Mouse (Mus musculus) limb, embryonic 13.5 days (tissue): ENCODE results near the gene Olfr282. TPM values are rescaled to one million over a fixed set of nuclear protein-coding genes. Genes with fewer than 3 reads are reported as not detected.
"Not testable (repeated sequence)": the region's sequence is repeated elsewhere in the genome, so short reads cannot be mapped to it uniquely, and the experiment has no call there.

Experiments
- ATAC-seq: fragments of 200-750 bp; cut with Nextera tagmentation; 2 replicates; pipeline ENCODE4 v1.8.0; 2017; ENCODE audit warnings: low read depth, moderate number of reproducible peaks, moderate TSS enrichment; ENCODE audit not compliant: low FRiP score
- H3K27ac ChIP-seq: fragments of 300-500 bp; sonication (generic); 2 replicates; pipeline ENCODE4 v1.5.1; 2015; ENCODE audit warnings: inconsistent platforms, mild to moderate bottlenecking, moderate library complexity
- H3K27me3 ChIP-seq: fragments of 300-500 bp; sonication (generic); 2 replicates; pipeline ENCODE4 v1.6.1; 2015; ENCODE audit warnings: mild to moderate bottlenecking, inconsistent platforms
- H3K36me3 ChIP-seq: fragments of 300-500 bp; sonication (generic); 2 replicates; pipeline ENCODE4 v1.6.1; 2015; ENCODE audit warnings: inconsistent platforms, mild to moderate bottlenecking, moderate library complexity
- H3K4me1 ChIP-seq: fragments of 300-500 bp; sonication (generic); 2 replicates; pipeline ENCODE4 v1.6.1; 2015; ENCODE audit warnings: inconsistent platforms
- H3K4me2 ChIP-seq: fragments of 300-500 bp; sonication (generic); replicated peaks from 2 replicates; pipeline ENCODE4 v1.6.1; 2015; ENCODE audit warnings: inconsistent platforms, mild to moderate bottlenecking, moderate library complexity
- H3K4me3 ChIP-seq: fragments of 300-500 bp; sonication (generic); 2 replicates; pipeline ENCODE4 v1.5.1; 2015; ENCODE audit warnings: moderate library complexity, mild to moderate bottlenecking, inconsistent platforms
- H3K9ac ChIP-seq: fragments of 300-500 bp; sonication (generic); 2 replicates; pipeline ENCODE4 v1.6.1; 2015; ENCODE audit warnings: mild to moderate bottlenecking, inconsistent platforms
- H3K9me3 ChIP-seq: fragments of 300-500 bp; sonication (generic); 2 replicates; pipeline ENCODE4 v1.6.1; 2016; ENCODE audit warnings: inconsistent platforms
- WGBS: fragments of 180-500 bp; shearing (Covaris S2); methylation state at CpG from one replicate; pipeline ENCODE4 v1.1.7; 2015; 5-methylcytosine and 5-hydroxymethylcytosine counted together
- polyA plus RNA-seq: library from polyadenylated mRNA; unstranded; fragments of >200 nt; fragmentation: Nextera tagmentation; extraction: Ambion mirVana; gene quantifications from 2 replicates; pipeline ENCODE4 v1.2.1, GENCODE M21; 2015

Olfr282 gene
- polyA plus RNA-seq, result not detected in 2 replicates

GRCm38 (mm10) chr15:98430925-98431324, at the start of gene Olfr282:
Gene Olfr282 (plus strand): TSS chr15:98431225.
- not testable (repeated sequence) for H3K4me1 ChIP-seq, H3K27me3 ChIP-seq, H3K27ac ChIP-seq, H3K36me3 ChIP-seq, H3K9me3 ChIP-seq, ATAC-seq, H3K4me2 ChIP-seq, H3K9ac ChIP-seq, H3K4me3 ChIP-seq
- whole genome bisulfite sequencing, result 74% methylated on average over 5 of the region's 5 CpGs

- no peak overlapping the region for H3K4me2 ChIP-seq
- no peaks in the 10 kb centered on the region for H3K4me1 ChIP-seq
- H3K27ac ChIP-seq, result no peak overlapping the region
- no peaks in the 10 kb centered on the region for H3K9me3 ChIP-seq
- no peak overlapping the region for H3K4me3 ChIP-seq
- WGBS, result 69% methylated on average over 2 of the region's 2 CpGs
- ATAC-seq, result no peak
- no peak overlapping the region for H3K9ac ChIP-seq
- no peaks in the 10 kb centered on the region for H3K27me3 ChIP-seq
- H3K36me3 ChIP-seq, result no peaks in the 10 kb centered on the region
Measured at GRCm38 (mm10) chr15:98387621-98388020, 43.4 kb upstream of the Olfr282 start.

DNA sequence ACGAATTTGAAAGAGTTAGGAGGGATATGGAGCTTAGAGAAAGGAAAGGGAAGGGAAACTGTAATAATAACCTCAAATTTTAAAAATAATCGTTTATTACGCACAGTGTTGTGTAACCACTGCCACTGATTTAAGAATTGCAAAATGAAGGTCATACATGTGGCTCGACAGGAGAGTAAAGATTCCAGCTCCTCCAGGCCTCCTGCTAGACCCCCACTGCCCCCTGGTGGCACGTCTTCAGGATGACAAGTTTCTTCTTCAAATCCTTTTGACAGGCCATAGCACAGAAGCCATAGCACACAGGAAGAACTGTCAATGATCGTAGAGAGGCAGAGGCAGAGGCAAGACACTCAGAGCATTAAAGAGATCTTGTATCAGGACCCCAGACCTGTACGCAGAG, 41.2 kb upstream of the Olfr282 start:
- Histone ChIP-seq H3K9ac (no peak overlapping the region), H3K36me3 (no peaks in the 10 kb centered on the region), H3K9me3 (0 out of 2 replicates have a peak, but pooled peaks cover 1% of the 10 kb centered on the region), H3K4me1 (no peaks in the 10 kb centered on the region), H3K4me3 (no peak overlapping the region), H3K27me3 (no peaks in the 10 kb centered on the region), H3K4me2 (no peak overlapping the region), H3K27ac (no peak overlapping the region)
- ATAC-seq, result no peak; the same call in 1 of the 2 replicates
- 35% methylated on average over 7 of the region's 7 CpGs for WGBS

DNA sequence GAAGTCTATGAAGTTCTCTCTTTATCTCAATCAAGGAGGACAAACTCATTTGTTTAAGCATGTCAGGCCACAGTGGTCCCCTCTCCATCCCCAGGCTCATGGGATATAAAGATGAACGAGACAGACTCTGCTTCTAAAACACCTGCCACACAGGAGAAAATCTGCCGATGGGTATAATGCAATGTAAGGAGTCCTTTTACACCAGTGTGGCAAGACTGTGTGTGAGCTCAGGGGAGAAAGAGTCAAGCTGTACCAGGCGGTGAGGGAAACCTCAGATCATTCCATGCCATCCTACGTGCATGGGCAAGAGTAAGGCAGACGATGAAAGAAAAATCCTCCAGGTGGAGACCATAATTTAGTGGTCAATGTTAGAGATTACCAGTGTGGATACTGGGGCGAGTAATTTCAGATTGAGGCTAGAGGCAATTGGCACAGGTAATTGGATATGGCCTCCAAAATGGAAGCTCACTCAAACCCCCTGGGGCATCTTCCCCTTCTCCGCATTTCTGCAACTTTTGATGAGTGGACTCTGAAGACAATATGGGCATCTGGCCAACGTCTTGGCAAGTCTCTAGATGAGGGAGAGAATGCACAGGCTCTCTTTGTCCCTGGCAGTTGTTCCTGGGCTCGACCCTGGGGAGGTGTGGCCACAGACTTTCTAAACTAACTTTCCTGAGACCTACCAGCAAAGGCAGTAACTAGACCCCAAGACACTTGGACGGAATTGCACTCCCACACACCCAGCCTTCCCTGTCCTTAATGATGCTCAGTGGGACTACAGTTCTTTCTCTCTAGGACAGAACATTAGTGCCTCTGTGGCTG, 39.7 kb upstream of the Olfr282 start:
- no peaks in the 10 kb centered on the region for H3K36me3 ChIP-seq
- no peak overlapping the region for H3K4me3 ChIP-seq
- 0 out of 2 replicates have a peak, but pooled peaks cover 8% of the 10 kb centered on the region for H3K9me3 ChIP-seq
- H3K27ac ChIP-seq, result no peak overlapping the region
- WGBS, result 64% methylated on average over 10 of the region's 10 CpGs
- peak; percentile 40 for ATAC-seq
- no peaks in the 10 kb centered on the region for H3K4me1 ChIP-seq
- H3K27me3 ChIP-seq, result no peaks in the 10 kb centered on the region
- no peak overlapping the region for H3K4me2 ChIP-seq
- no peak overlapping the region for H3K9ac ChIP-seq

DNA sequence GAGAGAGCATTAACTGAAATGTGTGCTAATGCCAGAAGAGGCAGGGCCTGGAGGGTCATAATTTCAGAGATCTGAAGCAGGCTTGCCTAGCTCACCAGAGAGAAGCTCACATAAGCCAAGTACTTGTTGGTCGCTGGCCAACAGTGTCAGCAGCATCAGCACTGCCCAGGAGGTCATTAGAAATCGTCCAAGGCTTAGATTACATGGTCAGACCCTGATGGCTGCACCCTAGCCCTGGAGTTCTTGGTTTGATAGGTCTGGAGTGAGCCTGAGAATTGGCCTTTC, 39.2 kb upstream of the Olfr282 start:
- no peak; the same call in 1 of the 2 replicates for ATAC-seq
- H3K4me1 ChIP-seq, result no peaks in the 10 kb centered on the region
- 0 out of 2 replicates have a peak, but pooled peaks cover 8% of the 10 kb centered on the region for H3K9me3 ChIP-seq

DNA sequence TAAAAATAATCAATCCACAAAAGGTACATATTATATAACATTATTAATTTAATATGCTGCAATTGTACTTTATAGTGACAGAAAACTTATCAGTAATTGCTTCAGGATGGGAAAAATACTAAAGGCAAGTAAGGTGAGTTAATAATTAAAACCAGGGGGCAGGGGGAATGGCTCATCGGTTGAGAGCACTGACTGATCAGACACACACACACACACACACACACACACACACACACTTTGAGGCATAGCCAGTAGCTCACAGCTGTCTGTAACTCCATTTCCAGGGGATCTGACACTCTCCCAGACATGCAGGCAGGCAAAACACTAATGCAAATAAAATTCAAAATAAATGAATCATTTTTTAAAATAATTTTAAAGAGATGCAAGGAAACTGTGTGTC, 33.9 kb upstream of the Olfr282 start:
- 38% methylated on average over 1 of the region's 1 CpGs for WGBS
- no peak for ATAC-seq
- Histone ChIP-seq H3K9me3 (0 out of 2 replicates have a peak, but pooled peaks cover 8% of the 10 kb centered on the region), H3K9ac (no peak overlapping the region), H3K36me3 (no peaks in the 10 kb centered on the region), H3K4me1 (no peaks in the 10 kb centered on the region), H3K27ac (no peak overlapping the region), H3K4me2 (no peak overlapping the region), H3K27me3 (0 out of 2 replicates have a peak, but pooled peaks cover 3% of the 10 kb centered on the region), H3K4me3 (no peak overlapping the region)

More for the DNA sequence above, 39.2 kb upstream of the Olfr282 start:
- H3K4me3 ChIP-seq, result no peak overlapping the region
- H3K27me3 ChIP-seq, result no peaks in the 10 kb centered on the region
- H3K4me2 ChIP-seq, result no peak overlapping the region
- no peak overlapping the region for H3K27ac ChIP-seq
- WGBS, result 34% methylated on average over 2 of the region's 2 CpGs
- H3K36me3 ChIP-seq, result no peaks in the 10 kb centered on the region
- H3K9ac ChIP-seq, result no peak overlapping the region

DNA sequence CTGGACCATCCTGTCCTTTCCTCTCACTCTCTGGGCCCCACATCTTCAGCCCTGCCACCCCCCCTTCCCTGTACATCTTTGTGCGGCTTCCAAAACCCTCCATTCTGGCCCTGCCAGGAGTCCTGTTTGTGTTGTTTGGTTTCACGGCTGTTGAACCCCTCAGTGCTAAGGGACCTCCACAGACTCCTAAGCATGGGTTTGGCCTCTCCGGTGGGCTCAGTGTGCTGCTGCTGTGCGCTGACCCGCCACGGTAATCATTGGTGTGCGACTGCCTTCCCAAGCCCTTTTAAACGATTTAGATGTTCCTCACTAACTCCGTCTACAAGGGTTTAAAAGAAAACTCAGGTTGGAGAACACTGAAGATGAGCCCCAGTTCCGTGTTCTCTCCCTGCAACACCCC, 28.7 kb upstream of the Olfr282 start:
- no peak for ATAC-seq
- no peaks in the 10 kb centered on the region for H3K36me3 ChIP-seq
- no peak overlapping the region for H3K27ac ChIP-seq
- H3K4me1 ChIP-seq, result no peaks in the 10 kb centered on the region
- H3K27me3 ChIP-seq, result 0 out of 2 replicates have a peak, but pooled peaks cover 3% of the 10 kb centered on the region
- H3K4me2 ChIP-seq, result no peak overlapping the region
- WGBS, result 81% methylated on average over 10 of the region's 10 CpGs
- no peak overlapping the region for H3K4me3 ChIP-seq
- no peak overlapping the region for H3K9ac ChIP-seq
- H3K9me3 ChIP-seq, result no peaks in the 10 kb centered on the region

DNA sequence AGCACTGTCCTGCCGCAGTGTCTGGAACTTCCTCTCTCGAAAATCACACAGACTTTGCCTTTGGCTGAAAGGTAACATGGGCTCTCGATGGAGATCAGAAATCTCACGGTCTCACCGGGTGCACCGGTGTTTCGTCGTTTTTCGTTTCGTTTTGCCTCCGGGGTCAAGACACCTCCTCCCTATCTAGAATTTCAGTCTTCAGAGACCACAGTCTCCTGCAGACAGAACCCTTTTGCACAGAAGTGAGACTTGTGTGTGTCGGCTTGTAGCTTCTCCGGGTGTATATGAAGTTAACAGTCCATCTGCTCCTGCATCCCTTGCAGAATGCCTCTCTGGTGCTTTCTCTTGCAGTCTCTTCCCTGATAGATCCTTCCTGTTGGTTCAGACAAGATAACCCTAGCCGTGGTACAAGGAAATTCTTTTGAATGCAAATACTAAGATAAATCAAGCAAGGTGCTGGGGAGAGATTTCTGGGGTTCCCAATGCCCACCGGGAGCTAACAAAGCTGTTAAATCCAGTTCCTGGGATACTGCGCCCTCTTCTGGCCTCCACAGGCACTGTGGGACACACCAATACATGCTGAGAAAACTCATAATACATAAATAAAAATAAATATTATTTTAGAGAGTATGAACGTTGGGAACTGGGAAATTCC, 22.5 kb upstream of the Olfr282 start:
- Histone ChIP-seq H3K4me1 (no peaks in the 10 kb centered on the region), H3K4me3 (no peak overlapping the region), H3K9ac (no peak overlapping the region), H3K27me3 (no peaks in the 10 kb centered on the region), H3K36me3 (no peaks in the 10 kb centered on the region), H3K9me3 (no peaks in the 10 kb centered on the region), H3K27ac (no peak overlapping the region), H3K4me2 (no peak overlapping the region)
- ATAC-seq, result no peak
- WGBS, result 72% methylated on average over 17 of the region's 17 CpGs

DNA sequence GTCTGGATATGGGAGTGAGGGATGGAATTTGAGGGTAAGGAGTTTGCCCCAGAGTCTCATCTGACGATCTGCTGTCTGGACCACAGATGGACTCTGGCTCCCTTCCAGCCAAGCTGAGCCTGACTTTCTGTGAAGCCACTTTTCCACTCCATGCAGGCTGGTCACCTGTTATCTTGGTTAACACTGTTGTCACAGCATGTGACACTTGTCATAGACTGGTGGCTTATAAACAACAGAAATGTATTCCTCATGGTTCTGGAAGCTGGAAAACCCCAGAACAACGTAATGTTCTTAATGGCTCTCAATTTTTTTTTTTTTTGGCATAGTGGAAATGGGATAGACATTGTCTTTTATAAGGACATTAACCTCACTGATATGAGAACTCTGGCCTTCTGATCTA, 21.4 kb upstream of the Olfr282 start:
- Histone ChIP-seq H3K27ac (no peak overlapping the region), H3K9me3 (no peaks in the 10 kb centered on the region), H3K27me3 (no peaks in the 10 kb centered on the region), H3K4me2 (no peak overlapping the region), H3K36me3 (no peaks in the 10 kb centered on the region), H3K4me1 (no peaks in the 10 kb centered on the region), H3K9ac (no peak overlapping the region), H3K4me3 (no peak overlapping the region)
- no peak for ATAC-seq
- WGBS, result 86% methylated on average over 2 of the region's 2 CpGs

GRCm38 (mm10) chr15:98410249-98410648, 20.8 kb upstream of the Olfr282 start:
- H3K36me3 ChIP-seq, result no peaks in the 10 kb centered on the region
- no peak overlapping the region for H3K27ac ChIP-seq
- no peaks in the 10 kb centered on the region for H3K9me3 ChIP-seq
- no peak overlapping the region for H3K4me3 ChIP-seq
- 92% methylated on average over 9 of the region's 9 CpGs for WGBS
- no peak overlapping the region for H3K4me2 ChIP-seq
- no peak overlapping the region for H3K9ac ChIP-seq
- no peaks in the 10 kb centered on the region for H3K27me3 ChIP-seq
- no peaks in the 10 kb centered on the region for H3K4me1 ChIP-seq
- no peak for ATAC-seq

GRCm38 (mm10) chr15:98415996-98416395, 15.0 kb upstream of the Olfr282 start:
- Histone ChIP-seq H3K27ac (no peak overlapping the region), H3K27me3 (no peaks in the 10 kb centered on the region), H3K4me1 (no peaks in the 10 kb centered on the region), H3K9me3 (no peaks in the 10 kb centered on the region), H3K4me3 (no peak overlapping the region), H3K4me2 (no peak overlapping the region), H3K36me3 (no peaks in the 10 kb centered on the region), H3K9ac (no peak overlapping the region)
- no peak for ATAC-seq
- WGBS, result 76% methylated on average over 4 of the region's 4 CpGs

GRCm38 (mm10) chr15:98416802-98417201, 14.2 kb upstream of the Olfr282 start:
- H3K27ac ChIP-seq, ATAC-seq, H3K4me1 ChIP-seq, H3K36me3 ChIP-seq, H3K4me2 ChIP-seq, H3K9me3 ChIP-seq, H3K9ac ChIP-seq, H3K27me3 ChIP-seq, H3K4me3 ChIP-seq: not testable (repeated sequence)
